Comparison of ENCODE assay signal across 10 mouse cellular contexts in genomic region chr8:10154439-10154745, GRCm38 (mm10). TPM values are rescaled to one million over a fixed set of nuclear protein-coding genes. Genes with fewer than 3 reads are reported as not detected.
DNase-seq lines count a peak whose midpoint lies in the region; ATAC-seq lines count a peak whose summit lies in the region.
"Had no signal": no experiment of that assay in that cellular context is flagged by ENCODE, and none has a peak within 500 bp of the region (broad histone marks: within the 10 kb centered on the region; RNA-seq: fewer than 3 reads in every experiment).

No protein-coding gene starts in this region.

- peaks cover 35% of the 10 kb centered on the region for H3K27me3 ChIP-seq in heart, embryonic 15.5 days
- no peaks in the 10 kb centered on the region for H3K27me3 ChIP-seq in hindbrain, embryonic 16.5 days (replicated peaks; ENCODE audit: control insufficient read depth, insufficient read depth, low read length)
- H3K27me3 ChIP-seq in midbrain, embryonic 16.5 days (ENCODE audit: control insufficient read depth, insufficient read depth, low read depth, low read length), result no peaks in the 10 kb centered on the region
- H3K27me3 ChIP-seq: CH12.LX had no signal

- no peak for ATAC-seq in heart, embryonic 15.5 days (replicated peaks; ENCODE audit: insufficient number of reproducible peaks, insufficient read depth, low FRiP score, low read depth)
- no peak for ATAC-seq in hindbrain, embryonic 16.5 days
- ATAC-seq in midbrain, embryonic 16.5 days, result no peak

- peak overlapping the region; percentile 51 for H3K4me3 ChIP-seq in heart, embryonic 15.5 days
- peak overlapping the region; percentile 80 for H3K4me3 ChIP-seq in hindbrain, embryonic 16.5 days (ENCODE audit: low read length)
- peak overlapping the region; percentile 56 for H3K4me3 ChIP-seq in midbrain, embryonic 16.5 days (ENCODE audit: low read depth, low read length)

- H3K9me3 ChIP-seq in heart, embryonic 15.5 days (replicated peaks), result no peaks in the 10 kb centered on the region
- H3K9me3 ChIP-seq in hindbrain, embryonic 16.5 days (ENCODE audit: control insufficient read depth, low read length), result 0 out of 2 replicates have a peak, but pooled peaks cover 2% of the 10 kb centered on the region
- H3K9me3 ChIP-seq in midbrain, embryonic 16.5 days (replicated peaks; ENCODE audit: control insufficient read depth, low read length, poor library complexity, severe bottlenecking), result no peaks in the 10 kb centered on the region

- no peak overlapping the region for H3K9ac ChIP-seq in heart, embryonic 15.5 days
- H3K9ac ChIP-seq in hindbrain, embryonic 16.5 days (ENCODE audit: low read depth, low read length), result peak overlapping the region; percentile 86
- peak overlapping the region; percentile 73 for H3K9ac ChIP-seq in midbrain, embryonic 16.5 days (ENCODE audit: low read depth, low read length)

- DNase-seq in heart, adult 9 months (ENCODE audit: low spot score in 2 of 2), result no peak
- DNase-seq in embryo, embryonic 10.5 days (ENCODE audit: low spot score), result peak; percentile 44
- no peak for DNase-seq in left cerebral cortex, postnatal 14 days (ENCODE audit: low spot score in 2 of 2)
- no peak for DNase-seq in spleen, postnatal 4 days (ENCODE audit: low spot score in 2 of 2)
- no peak for DNase-seq in cerebellum, adult 9-11 months
- DNase-seq: kidney, postnatal 25 days had no signal

- 0 out of 2 replicates have a peak, but pooled peaks cover 2% of the 10 kb centered on the region for H3K4me1 ChIP-seq in heart, embryonic 15.5 days (replicated peaks)
- H3K4me1 ChIP-seq in hindbrain, embryonic 16.5 days (ENCODE audit: control insufficient read depth, insufficient read depth, low read depth, low read length), result peaks cover 12% of the 10 kb centered on the region
- H3K4me1 ChIP-seq in midbrain, embryonic 16.5 days (ENCODE audit: control insufficient read depth, insufficient read depth, low read length), result peaks cover 13% of the 10 kb centered on the region; the same call in 1 of the 2 replicates

- H3K4me2 ChIP-seq in heart, embryonic 15.5 days, result peak overlapping the region; percentile 90
- H3K4me2 ChIP-seq in hindbrain, embryonic 16.5 days (ENCODE audit: low read length), result peak overlapping the region; percentile 74
- H3K4me2 ChIP-seq in midbrain, embryonic 16.5 days (ENCODE audit: low read length), result peak overlapping the region; percentile 58

- H3K27ac ChIP-seq in heart, embryonic 15.5 days, result no peak overlapping the region
- peak overlapping the region; percentile 59 for H3K27ac ChIP-seq in hindbrain, embryonic 16.5 days (ENCODE audit: low read depth, low read length)
- peak overlapping the region; percentile 62 for H3K27ac ChIP-seq in midbrain, embryonic 16.5 days (ENCODE audit: low read length)

- no peaks in the 10 kb centered on the region for H3K36me3 ChIP-seq in heart, embryonic 15.5 days
- no peaks in the 10 kb centered on the region for H3K36me3 ChIP-seq in hindbrain, embryonic 16.5 days (ENCODE audit: control insufficient read depth, insufficient read depth, low read length)
- H3K36me3 ChIP-seq in midbrain, embryonic 16.5 days (ENCODE audit: control insufficient read depth, insufficient read depth, low read length), result no peaks in the 10 kb centered on the region

- WGBS in heart, embryonic 15.5 days, result 20% methylated on average over 4 of the region's 4 CpGs
- WGBS in hindbrain, embryonic 16.5 days, result 4% methylated on average over 4 of the region's 4 CpGs
- WGBS in midbrain, embryonic 16.5 days, result 7% methylated on average over 4 of the region's 4 CpGs

- intact Hi-C loops in left cerebral cortex, postnatal 14 days (cut with DNase I), result no loop called here

RNA-seq across cellular contexts. Expression of gene Myo16, which starts 0.7 kb away (rescaled TPM):
- polyA plus RNA-seq in heart, embryonic 15.5 days (2015; fragmentation: Nextera tagmentation; extraction: Ambion mirVana), result 0.25 and 0.35 TPM in 2 replicates
- polyA plus RNA-seq in hindbrain, embryonic 16.5 days (2015; fragmentation: Nextera tagmentation; extraction: Ambion mirVana), result 4.6 and 6.1 TPM in 2 replicates
- 7.2 and 7.4 TPM in 2 replicates for polyA plus RNA-seq in midbrain, embryonic 16.5 days (2015; fragmentation: Nextera tagmentation; extraction: Ambion mirVana)
- 10 to 100 TPM; 59.3 to 64.5 TPM for total RNA-seq in left cerebral cortex, postnatal 14 days (2021)
- total RNA-seq: CH12.LX had no signal
